Mouse (Mus musculus) left cerebral cortex, adult 11 months (tissue): ENCODE measurements around the gene Rhbdf2.

Experiments used
- DNase-seq: peaks from one replicate; pipeline ENCODE4 v3.0.0; 2022; ENCODE audit warnings: low spot score

Gene Rhbdf2

DNA sequence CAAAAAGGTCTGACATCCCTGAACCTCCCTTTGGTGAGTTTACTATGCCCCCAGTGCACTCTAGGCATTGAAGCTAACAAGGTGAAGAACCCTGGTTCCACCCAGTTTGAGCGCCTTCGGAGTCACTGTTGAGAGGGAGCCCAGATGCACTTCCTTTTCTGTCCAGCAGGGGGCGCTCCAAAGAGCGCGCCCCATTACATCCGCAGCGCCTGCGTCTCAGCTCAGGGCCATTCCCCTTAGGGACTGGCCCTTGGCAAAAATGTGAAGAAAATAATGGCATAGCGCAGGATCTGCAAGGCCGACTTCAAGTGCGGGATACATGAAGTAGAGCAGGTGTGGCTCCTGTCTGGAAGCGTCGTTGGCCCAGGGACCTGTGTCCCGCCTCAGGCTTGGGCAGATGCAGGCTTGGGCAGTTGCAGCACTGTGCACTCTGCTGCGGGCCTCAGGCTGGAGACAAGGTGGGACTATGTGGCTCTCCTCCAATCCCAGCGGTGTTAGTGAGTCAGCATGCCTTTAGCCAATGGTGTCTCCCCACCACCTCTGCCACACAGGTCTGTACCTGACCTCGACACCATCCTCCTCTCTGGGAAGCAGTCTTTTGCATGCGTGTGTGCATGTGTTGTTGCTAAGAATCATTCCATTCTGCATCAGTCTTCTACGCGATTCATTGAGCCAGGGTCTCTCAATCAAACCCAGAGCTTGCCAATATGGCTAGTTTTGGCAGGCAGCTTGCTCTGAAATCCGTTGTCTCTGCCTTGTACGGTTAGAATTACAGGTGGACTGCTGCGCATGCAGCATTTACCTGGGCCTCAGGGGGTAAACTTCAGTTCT lies 39.8 kb downstream of the Rhbdf2 start:
- peak; percentile 60 for DNase-seq

DNA sequence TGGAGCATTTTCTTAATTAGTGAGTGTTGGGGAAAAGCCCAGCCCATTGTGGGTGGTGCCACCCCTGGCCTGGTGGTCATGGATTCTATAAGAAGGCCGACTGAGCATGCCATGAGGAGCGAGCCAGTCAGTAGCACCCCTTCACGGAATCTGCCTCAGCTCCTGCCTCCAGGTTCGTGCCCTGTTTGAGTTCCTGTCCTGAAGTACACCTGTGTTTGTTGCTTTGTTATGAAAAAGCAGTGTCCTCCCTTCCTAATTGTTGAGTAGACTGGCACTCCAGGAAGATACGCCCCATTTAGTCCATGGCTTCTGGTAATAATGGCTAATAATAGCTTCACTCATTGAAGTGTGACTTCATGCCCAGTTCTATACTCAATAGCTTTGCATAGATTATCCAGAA lies 40.5 kb downstream of the Rhbdf2 start, which contains the start of gene Aanat:
Gene Aanat (plus strand): TSS at position 123 of the 400 bp plus-strand sequence.
- DNase-seq = no peak

DNA sequence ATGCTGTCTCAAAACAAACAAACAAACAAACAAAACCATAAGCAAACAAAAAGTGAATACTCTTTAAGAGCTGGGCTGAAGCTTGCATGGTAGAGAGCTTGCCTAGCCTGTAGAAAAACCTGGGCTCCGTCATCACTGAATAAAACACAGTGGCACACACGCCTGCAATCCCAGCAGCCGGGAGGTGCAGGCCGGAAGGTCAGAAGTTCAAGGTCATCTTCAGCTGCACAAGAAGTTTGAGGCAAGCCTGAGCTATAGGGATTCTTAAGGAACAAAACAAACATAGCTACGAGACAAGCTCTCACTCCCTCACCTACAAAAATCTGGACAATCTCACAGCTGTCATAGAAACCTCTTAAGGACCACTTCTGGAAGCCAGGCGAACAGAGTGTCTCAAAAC lies 41.1 kb downstream of the Rhbdf2 start:
- no peak for DNase-seq

DNA sequence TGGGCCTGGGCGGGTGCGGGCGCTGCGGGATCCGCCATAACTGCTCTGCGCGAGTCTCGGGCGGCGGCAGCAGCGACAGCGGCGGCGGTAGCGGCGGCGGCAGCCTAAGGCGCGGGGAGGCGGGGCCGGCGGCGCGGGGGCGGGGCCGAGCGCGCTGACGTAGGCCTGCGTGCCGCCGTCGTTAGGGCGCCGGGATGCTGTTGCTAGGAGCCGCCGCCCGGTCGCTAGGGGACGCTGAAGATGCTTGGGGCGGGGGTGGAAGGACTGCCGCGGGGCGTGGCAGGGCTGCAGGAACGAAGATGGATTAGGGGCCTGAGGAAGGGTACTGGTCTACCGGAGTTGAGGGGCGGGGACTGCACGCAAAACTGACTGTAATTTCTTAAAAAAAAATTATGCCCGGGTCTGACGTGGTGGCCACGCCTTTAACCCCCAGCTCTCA lies 45.4 kb downstream of the Rhbdf2 start, which contains the start of gene Ube2o:
Gene Ube2o (minus strand): TSS at position 72 of the 439 bp plus-strand sequence.
- peak; percentile 76 for DNase-seq

DNA sequence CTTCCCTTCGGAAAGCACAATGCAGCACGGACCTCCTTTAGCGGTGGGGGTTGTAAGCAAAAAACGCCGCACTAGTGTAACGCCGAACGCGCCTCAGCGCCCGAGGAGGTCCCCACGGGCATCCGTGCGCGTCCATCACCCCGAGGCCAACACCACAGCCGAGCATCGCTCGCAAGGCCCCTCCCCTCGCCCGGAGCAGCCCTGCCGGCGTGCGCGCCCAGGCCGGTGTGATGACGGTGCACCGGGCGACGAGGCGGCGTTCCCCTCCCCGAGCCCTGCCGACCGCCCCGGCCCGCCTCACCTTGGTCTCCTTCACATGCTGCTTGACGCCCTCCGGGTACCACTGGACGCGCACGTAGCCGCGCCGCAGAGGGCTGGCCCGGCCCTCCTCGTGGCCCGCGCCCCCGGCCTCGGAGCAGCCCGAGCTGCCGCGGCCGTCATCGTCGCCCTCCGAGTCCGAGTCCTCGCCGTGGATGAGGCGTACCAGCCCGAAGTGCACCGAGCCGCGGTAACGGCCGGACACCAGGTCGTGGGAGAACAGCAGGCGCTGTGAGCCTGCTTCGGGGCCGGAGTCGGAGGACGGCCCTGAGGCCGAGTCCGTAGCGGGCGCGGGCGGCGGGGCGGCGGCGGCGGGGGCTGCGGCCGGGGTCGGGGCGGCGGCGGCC lies 46.0 kb downstream of the Rhbdf2 start:
- no peak for DNase-seq

DNA sequence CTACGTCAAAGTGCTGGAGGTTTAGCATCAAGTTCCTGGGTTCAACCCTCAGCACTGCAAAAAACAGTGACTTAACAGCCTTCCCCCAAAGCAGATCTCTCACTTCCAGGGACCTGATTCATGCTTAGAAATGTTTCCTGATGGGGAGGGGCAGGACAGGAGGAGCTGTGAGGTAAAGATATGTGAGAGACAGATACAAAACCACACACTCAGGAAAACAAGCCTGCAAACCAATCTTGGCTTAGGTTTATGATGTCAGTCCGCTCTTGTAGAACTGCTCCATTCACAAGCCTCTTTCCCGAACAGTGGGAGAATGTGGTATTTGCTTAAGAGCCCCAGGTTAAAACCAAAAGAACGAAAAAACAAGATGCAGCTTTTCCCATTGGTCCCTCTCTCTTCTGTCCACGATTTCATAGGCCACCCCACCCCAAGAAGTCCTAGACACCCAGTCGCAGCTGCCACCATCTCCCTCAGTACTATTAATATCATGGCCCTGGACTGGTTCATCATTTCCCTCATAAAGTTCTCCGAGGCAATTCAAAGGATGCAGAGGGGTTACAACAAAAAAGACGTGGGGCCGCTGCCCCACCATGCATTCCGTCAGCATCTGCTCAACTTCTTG lies 46.7 kb downstream of the Rhbdf2 start:
- DNase-seq = no peak

DNA sequence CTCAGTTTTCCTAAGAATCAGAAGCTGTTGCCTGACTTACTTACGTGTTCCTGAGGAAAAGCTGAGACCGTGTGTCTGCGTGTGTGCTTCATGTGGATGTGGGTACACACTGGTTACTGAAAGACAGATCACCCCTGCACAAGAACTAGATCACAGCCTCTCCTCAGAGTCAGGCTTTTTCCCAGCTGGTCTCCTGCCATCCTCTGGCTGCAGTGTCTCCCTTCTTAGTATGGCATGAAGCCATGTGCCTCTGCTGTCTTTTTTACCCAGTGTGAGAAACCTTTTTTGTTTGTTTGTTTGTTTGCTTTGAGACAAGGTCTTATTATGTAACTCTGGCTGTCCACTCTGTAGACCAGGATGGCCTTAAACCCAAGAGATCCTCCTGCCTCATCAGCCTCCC lies 47.5 kb downstream of the Rhbdf2 start:
- no peak for DNase-seq

DNA sequence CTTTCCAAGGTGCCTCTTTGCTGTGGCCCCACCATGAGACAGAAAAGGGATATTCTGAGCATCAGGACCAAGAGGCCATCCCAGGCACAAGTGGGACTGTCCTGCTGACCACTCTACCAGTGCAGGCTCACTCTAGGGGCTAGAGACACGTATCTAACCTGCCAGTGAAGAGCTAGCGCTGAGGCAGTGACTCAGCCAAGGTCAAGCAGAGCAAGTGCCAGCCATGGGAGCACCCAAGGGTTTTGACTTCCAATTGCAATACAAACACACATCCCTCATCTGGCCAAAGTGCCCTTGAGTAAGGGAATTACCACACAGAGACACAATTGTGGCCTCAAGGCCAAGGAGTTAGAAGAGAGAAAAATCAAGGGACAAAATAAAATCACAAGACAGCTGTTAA lies 51.4 kb downstream of the Rhbdf2 start:
- DNase-seq = no peak

DNA sequence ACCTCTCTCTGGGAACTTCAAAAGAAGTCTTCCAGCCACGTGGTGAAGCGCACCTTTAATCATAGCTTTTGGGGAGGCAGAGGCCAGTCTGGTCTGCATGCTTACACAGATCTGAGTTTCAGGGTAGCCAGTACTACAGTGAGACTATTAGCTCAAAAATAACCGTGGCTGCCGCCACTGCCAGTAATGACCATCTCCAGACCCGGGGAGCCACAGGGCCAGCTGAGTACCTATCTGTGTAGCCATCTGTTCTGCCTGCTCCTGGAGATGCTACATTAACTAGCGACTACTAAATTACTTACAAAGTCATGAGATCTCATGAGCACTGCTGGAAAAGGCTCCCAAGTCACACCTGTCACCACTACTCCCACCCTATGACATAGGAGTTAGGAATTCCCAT lies 51.8 kb downstream of the Rhbdf2 start:
- no peak for DNase-seq

DNA sequence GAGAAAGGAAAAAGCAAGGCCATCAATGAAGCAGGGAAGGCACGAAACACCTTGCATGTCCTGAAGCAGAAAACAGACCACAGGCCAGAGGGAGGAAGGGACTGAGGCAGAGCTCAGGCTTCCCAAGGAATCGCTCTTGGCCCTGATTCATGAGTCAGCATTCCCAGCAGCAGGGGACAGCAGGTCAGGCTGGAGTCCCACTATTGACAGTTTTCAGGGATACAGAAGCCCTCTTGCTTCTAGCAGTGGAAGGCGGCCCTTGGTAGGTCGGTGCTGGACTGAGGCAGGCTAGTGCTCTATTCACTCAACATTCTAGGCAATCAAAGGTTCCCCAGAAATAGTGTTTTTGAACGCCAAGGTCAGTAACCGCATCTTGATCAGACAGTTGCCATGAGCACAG lies 52.3 kb downstream of the Rhbdf2 start:
- no peak for DNase-seq

DNA sequence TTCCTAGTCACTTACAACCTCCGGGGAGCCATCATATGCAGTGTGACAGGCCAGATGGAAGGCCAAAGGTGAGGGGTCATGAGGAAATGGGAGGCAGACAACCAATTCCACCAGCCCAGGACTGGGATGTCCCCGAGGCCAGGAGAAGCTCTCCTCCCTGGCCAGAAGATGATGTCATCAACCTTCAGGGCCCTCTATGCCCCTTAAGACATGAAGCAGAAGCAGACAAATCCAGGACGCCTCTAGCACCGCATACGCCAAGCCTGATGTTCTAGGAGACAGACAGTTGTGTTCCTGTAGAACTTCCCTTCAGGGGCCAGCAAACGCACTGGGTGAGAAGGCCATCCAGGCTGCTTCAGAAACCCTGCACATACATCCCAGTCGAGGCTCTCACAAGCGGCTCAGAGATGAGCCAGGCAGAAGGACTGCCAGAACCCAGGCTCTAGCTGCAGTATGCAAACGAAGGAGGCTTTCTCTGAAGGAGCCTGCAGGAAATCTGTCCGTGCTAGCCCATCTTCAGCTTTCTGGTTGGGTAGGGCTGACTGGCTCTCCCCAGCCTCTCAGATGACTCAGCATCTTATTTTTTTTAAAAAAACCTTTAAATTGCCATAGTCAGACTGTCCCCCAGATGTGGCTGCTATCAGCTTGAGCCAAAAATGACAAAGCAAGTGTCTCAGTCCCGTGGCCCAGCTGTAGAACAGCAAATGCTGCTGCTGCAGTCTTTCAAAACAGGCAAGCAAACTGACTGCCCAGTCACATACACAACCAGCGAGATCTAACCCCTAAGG lies 53.9 kb downstream of the Rhbdf2 start:
- no peak for DNase-seq

DNA sequence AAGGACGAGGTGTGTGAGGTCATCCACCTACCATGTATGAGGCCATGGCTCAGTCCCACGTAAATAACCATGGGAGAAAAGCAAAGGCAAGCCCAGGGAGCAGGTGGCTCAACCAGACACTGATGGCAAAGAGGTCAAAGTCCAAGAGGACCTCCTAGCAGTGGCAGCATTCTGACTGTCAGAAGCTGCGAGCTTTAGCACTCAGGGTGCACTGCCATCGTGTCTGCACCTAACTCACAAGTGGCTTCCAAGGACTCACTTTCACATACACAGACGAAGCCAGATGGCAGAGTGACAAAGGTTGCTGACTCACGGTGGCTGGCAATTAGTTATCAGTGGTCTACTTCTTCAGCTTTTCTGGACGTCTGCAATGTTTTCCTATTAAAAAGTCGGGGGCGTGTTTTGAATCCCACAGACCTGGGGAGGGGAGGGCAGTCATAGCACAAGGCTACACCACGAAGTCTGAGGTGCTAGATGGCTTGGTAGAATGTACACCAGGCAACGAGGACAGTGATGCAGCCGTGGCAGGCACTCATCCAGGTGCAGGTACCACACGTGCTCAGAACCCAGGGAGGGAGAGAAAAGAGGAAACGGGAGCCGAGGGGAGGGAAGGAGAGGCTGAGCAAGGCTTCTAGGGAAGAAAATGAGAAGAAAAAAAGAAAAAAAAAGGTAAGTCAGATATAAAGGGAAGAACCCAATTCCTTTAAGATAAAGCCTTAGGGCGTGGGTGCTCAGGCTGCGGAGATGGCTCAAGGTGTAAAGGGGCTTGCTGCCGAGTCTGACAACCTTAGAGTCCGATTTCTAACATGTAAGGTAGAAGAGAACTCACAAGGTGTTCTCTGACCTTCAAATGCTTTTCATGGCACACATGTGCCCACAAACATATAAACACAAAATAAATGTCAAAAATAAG lies 54.8 kb downstream of the Rhbdf2 start:
- no peak for DNase-seq

DNA sequence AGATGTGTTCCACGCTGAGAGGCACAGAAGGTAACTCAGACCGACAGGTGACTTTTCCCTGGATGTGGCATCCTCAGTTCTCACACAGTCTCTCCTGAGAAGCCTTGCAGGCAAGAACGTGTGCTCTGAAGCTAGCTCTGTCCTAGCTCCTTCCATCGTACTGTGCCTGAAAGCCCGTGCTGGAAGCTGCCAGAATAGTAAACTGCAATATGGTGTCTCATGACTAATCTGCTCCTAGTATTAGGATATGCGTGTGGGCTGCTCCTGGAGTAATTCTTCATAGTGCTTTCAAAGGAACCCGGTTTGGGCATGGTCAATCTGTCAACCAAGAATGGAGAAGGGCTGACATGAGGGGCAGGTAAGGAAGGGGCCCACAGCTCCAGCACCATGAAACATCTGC lies 56.0 kb downstream of the Rhbdf2 start:
- DNase-seq = no peak

DNA sequence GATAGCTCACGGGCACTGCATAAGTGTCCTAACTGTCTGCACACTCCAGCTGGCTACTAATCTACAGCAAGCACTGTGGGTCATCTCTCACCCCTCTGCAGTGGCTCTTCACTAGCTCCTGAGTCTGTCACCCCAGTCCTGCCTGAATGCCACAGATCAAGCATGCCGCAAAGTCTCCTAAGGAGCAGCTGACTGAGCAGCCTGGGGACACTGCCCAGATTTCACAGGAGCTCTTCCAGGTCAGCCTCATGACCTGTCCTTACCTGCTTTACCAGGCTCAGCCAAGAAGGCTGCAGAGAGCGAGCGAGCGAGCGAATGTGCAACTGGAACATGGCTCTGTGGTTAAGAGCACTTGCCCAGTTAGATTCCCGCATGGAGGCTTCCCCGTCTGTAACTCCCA lies 59.3 kb downstream of the Rhbdf2 start:
- no peak for DNase-seq

DNA sequence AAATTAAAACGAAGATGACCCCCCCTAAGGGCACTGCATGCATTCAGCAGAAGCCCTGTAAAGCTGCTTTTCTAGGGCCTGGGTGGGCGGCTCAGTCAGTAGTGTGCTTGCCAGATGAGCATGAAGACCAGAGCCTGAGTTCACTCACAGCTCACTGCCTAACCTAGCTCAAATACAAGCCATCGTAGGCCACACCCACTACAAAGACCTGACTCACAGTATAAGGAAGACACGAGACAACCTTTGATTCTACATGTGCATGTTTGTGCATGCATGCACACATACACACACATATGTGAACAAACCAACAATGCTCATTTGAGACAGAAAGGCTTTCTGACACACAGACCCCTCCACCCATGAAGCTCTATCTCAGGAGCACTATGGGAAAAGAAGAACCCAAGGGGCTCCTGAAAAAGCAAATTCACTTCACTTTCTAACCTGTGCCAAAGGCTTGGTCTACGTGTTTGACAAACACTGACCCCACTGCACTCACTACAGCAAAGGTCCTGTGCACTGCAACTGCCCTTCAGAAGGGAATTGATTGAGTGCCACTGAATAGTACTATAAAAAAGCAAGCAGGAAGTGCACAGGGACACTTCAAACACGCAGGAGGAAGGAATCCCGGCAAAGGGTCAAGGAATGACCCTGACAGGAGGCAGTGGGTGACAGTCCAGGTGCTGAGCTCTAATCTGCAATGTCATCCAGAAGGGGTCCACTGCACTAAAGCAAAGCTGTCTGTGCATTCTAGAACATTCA lies 61.4 kb downstream of the Rhbdf2 start:
- no peak for DNase-seq

DNA sequence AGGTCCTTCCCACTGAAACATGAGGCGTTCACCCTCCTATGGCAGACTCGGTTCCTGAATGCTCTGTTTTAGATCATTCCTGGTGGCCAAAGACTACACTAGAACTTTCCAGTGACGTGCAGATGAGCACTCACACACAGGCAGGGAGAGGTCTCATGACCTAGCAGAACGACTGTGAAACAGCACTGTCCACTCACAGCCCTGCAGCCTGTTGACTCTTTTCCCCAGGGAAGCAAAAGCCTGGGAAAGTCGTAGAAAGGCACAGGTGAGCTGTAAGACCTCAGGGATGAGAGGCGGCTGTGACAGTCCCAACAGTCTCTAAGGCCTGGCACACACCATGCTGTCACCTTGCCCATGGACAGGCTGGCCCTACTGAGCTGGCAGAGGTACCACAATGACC lies 70.5 kb downstream of the Rhbdf2 start:
- no peak for DNase-seq

DNA sequence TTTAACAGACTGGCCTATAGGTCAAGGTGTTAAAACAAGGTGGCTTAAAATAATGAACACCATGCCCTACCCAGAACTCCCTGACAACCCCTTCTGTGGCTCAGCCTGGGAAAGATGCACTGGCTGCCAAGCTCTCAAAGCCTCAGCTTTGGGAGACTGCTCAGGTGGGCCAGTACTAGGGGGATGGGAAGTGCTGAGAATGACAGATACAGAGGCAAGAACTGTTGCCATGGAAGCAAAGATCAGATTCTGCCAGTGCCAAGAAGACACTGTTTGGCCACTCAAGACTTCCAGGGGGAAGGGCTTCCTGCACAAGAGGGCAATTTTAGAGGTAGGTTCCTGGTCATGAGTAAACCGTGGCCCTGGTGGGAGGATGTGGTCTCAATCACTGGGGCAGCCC lies 71.2 kb downstream of the Rhbdf2 start:
- DNase-seq = no peak

DNA sequence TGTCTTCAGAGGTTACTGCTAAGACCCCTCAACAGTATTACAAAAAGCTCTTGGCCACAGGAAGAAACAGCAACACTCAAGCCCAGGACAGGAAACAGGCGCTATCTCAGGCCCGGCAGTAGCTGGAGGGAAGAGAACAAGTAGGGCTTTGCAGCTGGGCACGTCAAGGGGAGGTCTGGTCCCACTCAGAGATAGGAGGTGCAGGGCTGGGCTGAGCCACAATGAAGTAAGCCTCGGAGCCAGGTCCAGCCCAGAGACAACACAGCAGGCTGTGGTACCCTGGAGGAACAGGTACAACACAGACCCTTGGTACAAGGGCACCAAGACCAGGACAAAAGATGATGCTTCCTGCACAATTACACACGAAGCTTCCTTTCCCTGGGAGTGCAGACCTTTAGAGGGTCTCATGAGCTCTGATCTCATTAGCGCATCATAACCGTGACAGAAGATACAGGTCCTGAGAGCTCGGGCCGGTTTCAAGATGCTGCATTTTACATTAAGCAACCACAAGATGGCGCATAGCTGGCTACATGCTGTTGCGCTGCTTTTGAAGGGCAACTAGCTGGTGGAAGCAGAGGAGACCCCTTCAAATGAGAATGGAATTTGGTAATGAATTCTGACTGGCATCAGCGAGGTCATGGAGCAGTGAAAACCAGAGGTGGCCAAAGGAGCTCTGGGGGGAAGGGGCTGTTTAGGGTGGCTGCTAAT lies 72.5 kb downstream of the Rhbdf2 start:
- DNase-seq = no peak

DNA sequence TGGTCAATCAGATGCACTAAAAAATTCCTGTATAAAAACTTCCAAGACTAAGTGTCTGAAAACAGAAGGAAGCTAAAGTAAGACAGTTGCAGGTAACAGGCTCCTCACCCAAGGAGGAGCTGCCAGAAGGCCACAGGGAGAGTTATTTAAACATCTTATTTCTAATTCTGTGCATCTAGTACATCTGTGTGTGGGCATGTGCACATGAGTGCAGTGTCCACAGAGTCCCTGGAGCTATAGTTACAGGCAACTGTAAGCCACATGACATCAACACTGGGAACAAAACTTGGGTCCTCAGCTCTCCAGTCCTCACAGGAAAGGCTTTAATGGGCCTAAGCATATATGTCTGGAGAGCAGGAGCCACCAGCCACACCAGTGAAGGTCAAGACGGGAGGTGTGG lies 74.6 kb downstream of the Rhbdf2 start:
- no peak for DNase-seq

DNA sequence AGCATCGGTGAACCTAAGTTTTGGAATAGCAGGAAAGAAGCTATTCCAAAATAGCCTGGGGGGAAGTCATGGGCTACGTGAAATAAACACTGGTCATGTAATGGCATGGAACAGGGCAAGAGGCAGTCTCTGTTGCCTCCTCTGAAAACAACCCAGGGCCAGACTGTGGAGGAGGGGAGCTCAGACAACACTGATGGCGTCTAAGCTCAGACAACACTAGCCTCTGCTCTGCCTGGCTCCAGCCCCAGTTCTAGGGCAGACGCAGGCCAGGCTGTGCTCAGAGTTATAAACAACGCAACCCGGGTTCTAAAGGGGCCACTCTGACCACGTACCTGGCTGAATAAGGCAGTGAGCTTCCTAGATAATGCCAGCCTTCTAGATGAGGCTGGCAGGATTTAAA lies 76.1 kb downstream of the Rhbdf2 start:
- no peak for DNase-seq
